Mouse (Mus musculus) retina, postnatal 7 days (tissue): ENCODE results near the gene Mri1.

Experiments
- DNase-seq: peaks from one replicate; pipeline ENCODE4 v3.0.0-alpha.2; 2012; ENCODE audit warnings: low read depth, low spot score

The Mri1 gene

GRCm38 (mm10) chr8:84202938-84203917 is 53.9 kb downstream of the Mri1 start:
- DNase-seq = no peak

GRCm38 (mm10) chr8:84202466-84202865 is 54.7 kb downstream of the Mri1 start:
- DNase-seq = no peak

- DNase-seq = no peak
These were observed 55.4 kb downstream of the Mri1 start for GRCm38 (mm10) chr8:84201545-84202245.

- no peak for DNase-seq
These were observed 56.2 kb downstream of the Mri1 start for GRCm38 (mm10) chr8:84200652-84201544.

- no peak for DNase-seq
These were observed 57.0 kb downstream of the Mri1 start for GRCm38 (mm10) chr8:84200126-84200555.
